Mouse (Mus musculus) CH12F3 (cell line): ENCODE measurements at regions not wholly inside any gene's neighbourhood (a gene's known extent, or its start where the extent isn't known, plus 50 kb on each side); places are given as distances from the start of the nearest gene placed in this dataset.

Source experiments
- in situ Hi-C: fragments of 300-500 bp; cut with MboI; formaldehyde crosslinking; loops from 2 replicates; pipeline ENCODE4 v1.14.3; 2020; ENCODE audit warnings: low sequenced_read_pairs

GRCm38 (mm10) chr13:44372361-44372877, 356.9 kb upstream of the Jarid2 start:
- in situ Hi-C loops: no loop called here

DNA sequence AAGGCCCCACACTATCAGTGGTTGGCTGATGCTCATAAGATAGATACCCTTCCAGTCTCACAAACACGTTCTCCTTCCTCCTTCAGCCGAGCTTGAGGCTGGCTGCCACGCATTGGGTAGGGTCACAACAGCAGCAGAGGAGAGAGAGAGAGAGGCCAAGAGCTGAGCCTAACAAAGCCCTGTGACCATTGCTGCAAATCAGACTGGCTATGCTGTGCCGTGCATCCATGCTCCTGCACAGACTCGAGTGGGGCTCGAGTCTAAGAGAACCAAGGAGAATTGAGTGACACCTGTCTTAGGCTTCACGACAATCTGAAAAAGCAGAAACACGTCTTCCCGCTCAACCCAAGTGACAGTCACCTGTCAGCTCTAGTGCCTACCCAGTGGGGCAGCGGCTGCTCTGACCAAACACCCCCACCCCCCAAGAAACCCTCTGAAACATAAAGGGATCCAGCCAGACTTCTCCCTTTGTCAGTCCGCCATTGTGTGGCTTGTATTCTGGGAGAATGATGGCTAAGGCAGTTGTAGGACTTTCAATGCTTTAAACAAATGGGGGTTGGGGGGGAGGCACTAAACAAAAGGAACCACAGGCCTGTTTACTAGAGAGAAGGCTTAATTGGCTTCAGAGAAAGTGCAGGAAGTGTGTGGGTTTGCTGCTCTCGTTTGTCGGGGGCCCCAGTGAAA, 353.7 kb upstream of the Jarid2 start:
- in situ Hi-C loops: no loop called here

DNA sequence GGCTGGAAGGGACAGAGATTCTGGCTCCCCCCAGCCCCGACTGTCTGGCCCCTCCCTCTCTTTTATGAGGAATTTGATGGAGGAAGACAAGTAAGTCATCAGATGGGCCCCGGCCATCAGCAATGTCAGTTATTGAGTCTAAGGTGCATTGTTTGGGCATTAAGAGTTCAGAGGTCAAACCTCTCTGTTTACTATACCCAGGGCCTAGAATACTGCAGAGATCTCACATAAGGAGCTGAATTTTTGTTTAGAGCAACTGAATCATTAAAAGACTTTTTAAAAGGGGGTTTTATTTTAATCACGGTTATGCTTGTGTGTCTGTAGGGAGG, 353.1 kb upstream of the Jarid2 start:
- in situ Hi-C loops: no loop called here

GRCm38 (mm10) chr13:44381721-44382450, 347.4 kb upstream of the Jarid2 start:
- in situ Hi-C loops: no loop called here

DNA sequence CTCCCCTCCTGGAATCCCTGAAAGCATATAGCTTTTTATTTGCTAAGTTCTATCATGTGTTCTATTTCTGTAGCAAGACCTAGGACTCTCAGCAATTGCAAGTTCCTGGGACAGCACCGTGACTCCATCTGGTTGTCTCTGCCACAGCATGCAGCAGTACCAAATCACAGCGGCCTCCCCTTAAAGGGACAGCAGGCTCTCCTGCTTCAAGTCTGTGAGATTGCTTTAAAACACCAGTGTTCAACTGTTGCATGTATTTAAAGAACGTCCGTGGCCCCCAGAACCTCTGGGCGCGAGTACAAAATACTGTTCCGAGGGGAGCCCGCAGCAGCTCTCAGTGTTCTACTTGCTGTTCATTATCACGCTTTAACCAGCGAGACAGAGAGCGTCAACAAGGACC, 346.0 kb upstream of the Jarid2 start:
- in situ Hi-C loops: no loop called here

GRCm38 (mm10) chr13:44386767-44387166, 342.5 kb upstream of the Jarid2 start:
- in situ Hi-C loops: no loop called here

- in situ Hi-C loops: no loop called here
These were observed 339.6 kb upstream of the Jarid2 start for GRCm38 (mm10) chr13:44389696-44390095.

DNA sequence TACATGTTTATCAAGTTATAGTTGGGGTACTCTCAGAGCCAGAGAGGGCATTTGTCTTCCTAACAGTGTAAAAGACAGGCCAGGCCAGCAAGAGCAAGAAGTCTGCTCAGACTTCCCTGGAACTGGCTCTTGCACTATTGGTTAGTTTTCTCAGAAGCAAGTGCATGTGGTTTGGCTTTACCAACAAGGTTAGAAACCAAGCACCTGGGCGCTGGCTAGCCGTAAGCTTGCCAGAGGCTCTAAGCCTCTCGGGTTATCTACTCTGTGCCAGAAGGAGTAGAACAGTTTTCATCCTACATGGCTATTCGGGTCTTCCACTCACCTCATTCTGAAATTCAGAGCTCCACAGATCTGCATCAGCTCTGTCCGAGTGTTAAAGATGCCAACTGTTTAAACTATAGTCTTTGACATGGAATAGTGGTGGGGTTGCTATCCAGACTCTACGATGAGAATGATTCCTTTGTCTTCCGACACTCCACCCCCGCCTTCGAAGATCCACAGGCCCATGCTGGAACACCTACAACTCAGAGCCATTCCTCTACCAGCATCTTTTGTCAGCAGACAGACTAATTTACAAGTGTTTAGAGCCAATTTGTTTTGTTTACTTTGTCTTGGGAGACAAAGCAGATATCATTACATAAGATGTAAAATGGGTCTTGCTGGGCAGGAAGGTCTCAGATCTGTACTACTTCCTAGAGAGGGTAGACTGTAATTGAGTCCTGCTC, 338.4 kb upstream of the Jarid2 start:
- in situ Hi-C loops: no loop called here

- in situ Hi-C loops: no loop called here
These were observed 335.3 kb upstream of the Jarid2 start for GRCm38 (mm10) chr13:44394016-44394415.

- in situ Hi-C loops: no loop called here
These were observed 330.5 kb upstream of the Jarid2 start for GRCm38 (mm10) chr13:44398613-44399369.

GRCm38 (mm10) chr13:44399370-44399685, 329.9 kb upstream of the Jarid2 start:
- in situ Hi-C loops: no loop called here

GRCm38 (mm10) chr13:44399831-44400321, 329.4 kb upstream of the Jarid2 start:
- in situ Hi-C loops: no loop called here

GRCm38 (mm10) chr13:44404010-44404575, 325.2 kb upstream of the Jarid2 start:
- in situ Hi-C loops: no loop called here

DNA sequence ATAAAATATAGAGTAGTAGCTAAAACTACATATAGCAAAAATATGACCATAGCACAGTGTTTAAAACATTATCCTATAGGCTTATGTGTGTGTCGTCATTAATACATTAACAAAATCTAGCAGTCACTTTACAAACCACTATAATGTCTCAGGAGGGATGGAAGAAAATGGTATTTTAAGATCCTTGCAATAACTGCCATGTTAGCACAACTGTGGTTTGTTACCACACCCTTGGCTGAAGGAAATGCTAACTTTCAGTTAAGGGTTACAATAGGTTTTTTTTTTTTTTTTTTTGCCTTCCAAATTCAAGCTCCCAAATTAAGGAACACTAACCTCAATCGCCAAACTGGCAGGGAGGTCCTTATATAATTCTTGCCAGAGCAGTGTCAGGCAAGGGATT, 322.0 kb upstream of the Jarid2 start:
- in situ Hi-C loops: no loop called here

- in situ Hi-C loops: no loop called here
These were observed 320.7 kb upstream of the Jarid2 start for GRCm38 (mm10) chr13:44408619-44408959.

- in situ Hi-C loops: no loop called here
These were observed 320.1 kb upstream of the Jarid2 start for GRCm38 (mm10) chr13:44408960-44409719.

- in situ Hi-C loops: no loop called here
These were observed 319.6 kb upstream of the Jarid2 start for GRCm38 (mm10) chr13:44409720-44410047.

- in situ Hi-C loops: no loop called here
These were observed 317.3 kb upstream of the Jarid2 start for GRCm38 (mm10) chr13:44411781-44412496.

GRCm38 (mm10) chr13:44413305-44413704, 316.0 kb upstream of the Jarid2 start:
- in situ Hi-C loops: no loop called here

- in situ Hi-C loops: no loop called here
These were observed 313.3 kb upstream of the Jarid2 start for GRCm38 (mm10) chr13:44415971-44416370.
